Mouse (Mus musculus) kidney, adult 2 months (tissue): ENCODE results near the gene Kirrel2. TPM values are rescaled to one million over a fixed set of nuclear protein-coding genes. Genes with fewer than 3 reads are reported as not detected.

Experiments used
- DNase-seq: peaks from one replicate; pipeline ENCODE4 v3.0.0; 2021
- H3K27ac ChIP-seq: fragments of 200-500 bp; 2 replicates; pipeline ENCODE4 v1.5.1; 2012; ENCODE audit warnings: low read depth, low read length, control low read depth, inconsistent platforms; ENCODE audit not compliant: insufficient read depth
- H3K27me3 ChIP-seq: fragments of 200-500 bp; replicated peaks from 2 replicates; pipeline ENCODE4 v1.6.1; 2012; ENCODE audit warnings: mild to moderate bottlenecking, moderate library complexity, low read length, inconsistent platforms; ENCODE audit not compliant: control insufficient read depth, insufficient read depth
- H3K36me3 ChIP-seq: fragments of 200-500 bp; 2 replicates; pipeline ENCODE4 v1.6.1; 2012; ENCODE audit warnings: mild to moderate bottlenecking, moderate library complexity, low read length, inconsistent platforms; ENCODE audit not compliant: control insufficient read depth, insufficient read depth
- H3K4me1 ChIP-seq: fragments of 200-500 bp; 2 replicates; pipeline ENCODE4 v1.6.1; 2011; ENCODE audit warnings: low read length; ENCODE audit not compliant: control insufficient read depth, insufficient read depth
- H3K4me3 ChIP-seq: fragments of 200-500 bp; 2 replicates; pipeline ENCODE4 v1.5.1; 2011; ENCODE audit warnings: mild to moderate bottlenecking, low read depth, low read length, control low read depth; ENCODE audit not compliant: insufficient read depth
- CTCF ChIP-seq: fragments of 200-500 bp; conservative IDR thresholded peaks from 2 replicates; pipeline ENCODE4 v1.5.1; 2011; ENCODE audit warnings: low read depth, mild to moderate bottlenecking, control low read depth, low read length, moderate library complexity, mixed read lengths; ENCODE audit not compliant: insufficient read depth, insufficient read length
- POLR2A ChIP-seq: fragments of 200-500 bp; IDR thresholded peaks from one replicate; pipeline ENCODE4 v1.6.1; 2011; ENCODE audit warnings: low read depth, low read length, control low read depth
- WGBS: fragments of 180-500 bp; shearing (Covaris S2); methylation state at CpG from one replicate; pipeline ENCODE4 v1.1.7; 2018; 5-methylcytosine and 5-hydroxymethylcytosine counted together
- polyA plus RNA-seq: library from polyadenylated mRNA; depleted of rRNA; stranded (reverse); fragments of >200 nt; gene quantifications from 2 replicates; pipeline ENCODE4 v1.2.3, GENCODE M21; 2012

Kirrel2 gene
- polyA plus RNA-seq, 1 experiment = 0.30 TPM

GRCm38 (mm10) chr7:30444971-30445751 is 12.3 kb downstream of the Kirrel2 start, which contains the start of gene Aplp1:
Gene Aplp1, minus strand, starts transcription at chr7:30445535.
- no peaks in the 10 kb centered on the region for H3K36me3 ChIP-seq
- under 1% methylated on average over 70 of the region's 72 CpGs for WGBS
- H3K27me3 ChIP-seq = no peaks in the 10 kb centered on the region
- no peak for TF ChIP-seq POLR2A
- TF ChIP-seq CTCF = no peak
- no peak within 1 kb of the TSS for H3K27ac ChIP-seq
- H3K4me3 ChIP-seq = peak within 1 kb of the TSS; percentile 47
- H3K4me1 ChIP-seq = no peaks in the 10 kb centered on the region
- peak; percentile 65 for DNase-seq

- no peaks in the 10 kb centered on the region for H3K36me3 ChIP-seq
- H3K4me1 ChIP-seq = no peaks in the 10 kb centered on the region
- WGBS = 2% methylated on average over 38 of the region's 38 CpGs
- DNase-seq = no peak
- no peak overlapping the region for H3K27ac ChIP-seq
- TF ChIP-seq CTCF = no peak
- peak overlapping the region; percentile 47; the same call in 1 of the 2 replicates for H3K4me3 ChIP-seq
- no peaks in the 10 kb centered on the region for H3K27me3 ChIP-seq
Measured at GRCm38 (mm10) chr7:30444154-30444970, 13.1 kb downstream of the Kirrel2 start.

GRCm38 (mm10) chr7:30443696-30444095 is 13.8 kb downstream of the Kirrel2 start:
- Histone ChIP-seq H3K36me3 (no peaks in the 10 kb centered on the region), H3K27ac (no peak overlapping the region), H3K27me3 (no peaks in the 10 kb centered on the region), H3K4me3 (no peak overlapping the region), H3K4me1 (no peaks in the 10 kb centered on the region)
- WGBS = 27% methylated on average over 9 of the region's 9 CpGs
- no peak for TF ChIP-seq POLR2A
- no peak for TF ChIP-seq CTCF
- DNase-seq = no peak

- H3K4me1 ChIP-seq = no peaks in the 10 kb centered on the region
- 18% methylated on average over 5 of the region's 5 CpGs for WGBS
- H3K4me3 ChIP-seq = no peak overlapping the region
- peak; percentile 35 for DNase-seq
- TF ChIP-seq CTCF = peak; percentile 76
- TF ChIP-seq POLR2A = no peak
- no peaks in the 10 kb centered on the region for H3K36me3 ChIP-seq
- H3K27ac ChIP-seq = no peak overlapping the region
- H3K27me3 ChIP-seq = no peaks in the 10 kb centered on the region
Measured at GRCm38 (mm10) chr7:30440697-30441096, 16.8 kb downstream of the Kirrel2 start.

GRCm38 (mm10) chr7:30439734-30440133 is 17.8 kb downstream of the Kirrel2 start:
- 83% methylated on average over 13 of the region's 13 CpGs for WGBS
- TF ChIP-seq POLR2A = no peak
- no peak for TF ChIP-seq CTCF
- H3K27me3 ChIP-seq = no peaks in the 10 kb centered on the region
- DNase-seq = no peak
- no peak overlapping the region for H3K4me3 ChIP-seq
- no peaks in the 10 kb centered on the region for H3K36me3 ChIP-seq
- H3K4me1 ChIP-seq = no peaks in the 10 kb centered on the region
- H3K27ac ChIP-seq = no peak overlapping the region

- no peak for TF ChIP-seq POLR2A
- TF ChIP-seq CTCF = no peak
- Histone ChIP-seq H3K36me3 (no peaks in the 10 kb centered on the region), H3K27ac (no peak overlapping the region), H3K27me3 (no peaks in the 10 kb centered on the region), H3K4me1 (no peaks in the 10 kb centered on the region), H3K4me3 (no peak overlapping the region)
- WGBS = 21% methylated on average over 10 of the region's 10 CpGs
- DNase-seq = no peak
Measured at GRCm38 (mm10) chr7:30436879-30437278, 20.6 kb downstream of the Kirrel2 start.

- no peaks in the 10 kb centered on the region for H3K36me3 ChIP-seq
- H3K27ac ChIP-seq = no peak overlapping the region
- H3K27me3 ChIP-seq = no peaks in the 10 kb centered on the region
- H3K4me1 ChIP-seq = no peaks in the 10 kb centered on the region
- no peak for DNase-seq
- no peak for TF ChIP-seq CTCF
- WGBS = 49% methylated on average over 9 of the region's 9 CpGs
- H3K4me3 ChIP-seq = no peak overlapping the region
Measured at GRCm38 (mm10) chr7:30435156-30435555, 22.3 kb downstream of the Kirrel2 start.
